Mouse (Mus musculus): Measurements from ENCODE around the gene Lnp1. TPM values are rescaled to one million over a fixed set of nuclear protein-coding genes. Genes with fewer than 3 reads are reported as not detected.

Lnp1 gene
- not detected for polyA plus RNA-seq (2014; fragmentation: Illumina TruSeq; extraction: RNeasy Lipid Tissue Mini Kit (QIAGEN cat#74804); ENCODE audit: insufficient read depth, low read depth, low replicate concordance)

DNA sequence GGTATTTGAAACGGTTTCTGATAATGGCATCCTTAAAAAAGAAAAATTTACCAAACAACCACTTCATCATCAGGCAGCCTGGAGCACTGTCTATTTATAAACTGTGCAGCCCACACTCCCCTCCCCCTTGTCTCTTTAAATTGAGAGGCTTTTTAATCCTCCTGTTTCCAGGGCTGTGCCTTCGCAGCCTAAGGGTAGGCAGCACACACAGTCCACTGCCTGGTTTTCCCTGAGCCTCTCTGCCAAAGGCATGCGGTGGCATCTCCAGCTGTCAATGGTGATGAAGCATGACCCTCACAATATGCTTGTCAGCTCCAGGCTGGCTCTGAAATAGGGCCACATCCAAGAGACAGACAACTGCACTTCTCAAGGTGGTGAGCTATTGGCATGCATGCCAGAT is at the start of gene Lnp1:
TSS of gene Lnp1 (minus strand) at position 39 of the 400 bp plus-strand sequence.

DNA sequence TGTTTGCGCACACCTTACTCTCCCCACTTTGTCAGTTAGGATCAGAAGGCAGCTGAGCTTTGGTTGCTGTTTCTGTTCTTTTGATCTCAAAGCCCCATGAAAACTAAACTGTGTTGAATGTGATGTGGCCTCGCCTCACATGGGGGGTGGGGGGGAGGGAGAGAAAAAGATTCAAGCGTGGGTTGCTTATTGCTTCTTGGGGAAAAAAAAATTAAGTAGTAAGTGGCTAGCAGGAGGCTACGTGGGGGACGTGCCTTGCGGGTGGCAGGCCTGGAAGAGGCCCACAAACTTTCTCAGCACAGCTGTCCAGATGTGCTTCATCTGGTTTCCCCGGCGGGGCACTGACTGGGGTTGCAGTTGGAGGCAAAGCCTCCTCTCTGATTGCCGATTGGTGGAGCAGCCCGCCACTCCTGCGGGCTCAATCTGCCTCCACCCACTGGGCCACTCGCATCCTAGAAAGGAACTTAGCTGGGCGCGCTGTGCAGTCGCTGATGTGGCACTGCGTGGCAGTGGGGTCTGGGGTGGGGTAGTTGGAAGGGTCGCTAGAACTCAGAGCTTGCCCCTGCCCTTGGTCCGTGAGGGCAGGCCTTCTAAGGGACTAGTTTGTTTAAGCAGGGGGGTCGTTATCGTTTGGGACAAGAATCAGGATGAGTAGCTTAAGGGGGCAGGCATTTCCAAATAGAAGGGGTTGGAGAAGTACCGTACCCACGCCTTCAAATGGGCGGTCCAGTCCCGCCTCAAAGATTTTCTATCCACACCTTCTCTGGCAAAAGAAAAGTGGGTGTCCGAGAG is 41.8 kb downstream of the Lnp1 start, which contains the start of gene Tmem45a:
TSS of gene Tmem45a (minus strand) at position 343 of the 792 bp plus-strand sequence.

Other genes starting within 250 kb of the Lnp1 start
- 32.7 TPM for gene Tfg, start 210.6 kb downstream of the Lnp1 start, polyA plus RNA-seq (2014; fragmentation: Illumina TruSeq; extraction: RNeasy Lipid Tissue Mini Kit (QIAGEN cat#74804); ENCODE audit: insufficient read depth, low read depth, low replicate concordance)
- gene Adgrg7, start 132.2 kb downstream of the Lnp1 start, polyA plus RNA-seq (2014; fragmentation: Illumina TruSeq; extraction: RNeasy Lipid Tissue Mini Kit (QIAGEN cat#74804); ENCODE audit: insufficient read depth, low read depth, low replicate concordance) = not detected
- 10.2 TPM for gene Tmem45a, start 41.9 kb downstream of the Lnp1 start, polyA plus RNA-seq (2014; fragmentation: Illumina TruSeq; extraction: RNeasy Lipid Tissue Mini Kit (QIAGEN cat#74804); ENCODE audit: insufficient read depth, low read depth, low replicate concordance)
- gene Tmem45a2, start 143.3 kb upstream of the Lnp1 start, polyA plus RNA-seq (2014; fragmentation: Illumina TruSeq; extraction: RNeasy Lipid Tissue Mini Kit (QIAGEN cat#74804); ENCODE audit: insufficient read depth, low read depth, low replicate concordance) = not detected
- 13.1 TPM for gene Tomm70a, start 193.6 kb upstream of the Lnp1 start, polyA plus RNA-seq (2014; fragmentation: Illumina TruSeq; extraction: RNeasy Lipid Tissue Mini Kit (QIAGEN cat#74804); ENCODE audit: insufficient read depth, low read depth, low replicate concordance)
- gene Nit2, start 239.3 kb upstream of the Lnp1 start, polyA plus RNA-seq (2014; fragmentation: Illumina TruSeq; extraction: RNeasy Lipid Tissue Mini Kit (QIAGEN cat#74804); ENCODE audit: insufficient read depth, low read depth, low replicate concordance) = 20.4 TPM

All from lung, adult 10 weeks (tissue).